Mouse (Mus musculus): Measurements from ENCODE around the gene C1ql1. TPM values are rescaled to one million over a fixed set of nuclear protein-coding genes. Genes with fewer than 3 reads are reported as not detected.
"Not testable (repeated sequence)": the region's sequence is repeated elsewhere in the genome, so short reads cannot be mapped to it uniquely, and the experiment has no call there.

Gene C1ql1
- total RNA-seq (2015) (not detected in 2 replicates), total RNA-seq (2017) (not detected in 2 replicates)

GRCm38 (mm10) chr11:102946265-102946991, at the start of gene C1ql1:
C1ql1 (minus strand) TSS chr11:102946688.
- peak; percentile 95 for ATAC-seq (replicated peaks; ENCODE audit: poor library complexity)

- no peak for ATAC-seq (replicated peaks; ENCODE audit: poor library complexity)
Measured at GRCm38 (mm10) chr11:102994952-102995351, 48.5 kb upstream of the C1ql1 start.

GRCm38 (mm10) chr11:102993420-102994029, 47.0 kb upstream of the C1ql1 start:
- ATAC-seq (replicated peaks; ENCODE audit: poor library complexity) = no peak

- peak; percentile 80 for ATAC-seq (replicated peaks; ENCODE audit: poor library complexity)
Measured at GRCm38 (mm10) chr11:102992940-102993339, 46.5 kb upstream of the C1ql1 start.

- ATAC-seq (replicated peaks; ENCODE audit: poor library complexity) = no peak
Measured at GRCm38 (mm10) chr11:102991681-102992080, 45.2 kb upstream of the C1ql1 start.

- ATAC-seq (replicated peaks; ENCODE audit: poor library complexity) = peak; percentile 78
Measured at GRCm38 (mm10) chr11:102990152-102990663, 43.7 kb upstream of the C1ql1 start.

- ATAC-seq (replicated peaks; ENCODE audit: poor library complexity) = no peak
Measured at GRCm38 (mm10) chr11:102989641-102990151, 43.2 kb upstream of the C1ql1 start.

GRCm38 (mm10) chr11:102985160-102985559, 38.7 kb upstream of the C1ql1 start:
- ATAC-seq (replicated peaks; ENCODE audit: poor library complexity) = no peak

- ATAC-seq (replicated peaks; ENCODE audit: poor library complexity) = no peak
Measured at GRCm38 (mm10) chr11:102984615-102985014, 38.1 kb upstream of the C1ql1 start.

GRCm38 (mm10) chr11:102984086-102984485, 37.6 kb upstream of the C1ql1 start:
- ATAC-seq (replicated peaks; ENCODE audit: poor library complexity) = no peak

GRCm38 (mm10) chr11:102981151-102981890, 34.8 kb upstream of the C1ql1 start:
- no peak for ATAC-seq (replicated peaks; ENCODE audit: poor library complexity)

GRCm38 (mm10) chr11:102978052-102978666, 31.7 kb upstream of the C1ql1 start:
- no peak for ATAC-seq (replicated peaks; ENCODE audit: poor library complexity)

- ATAC-seq (replicated peaks; ENCODE audit: poor library complexity) = not testable (repeated sequence)
Measured at GRCm38 (mm10) chr11:102975966-102976365, 29.5 kb upstream of the C1ql1 start.

GRCm38 (mm10) chr11:102972326-102972725, 25.8 kb upstream of the C1ql1 start:
- no peak for ATAC-seq (replicated peaks; ENCODE audit: poor library complexity)

- no peak for ATAC-seq (replicated peaks; ENCODE audit: poor library complexity)
Measured at GRCm38 (mm10) chr11:102971604-102972003, 25.1 kb upstream of the C1ql1 start.

- no peak for ATAC-seq (replicated peaks; ENCODE audit: poor library complexity)
Measured at GRCm38 (mm10) chr11:102964547-102965091, 18.1 kb upstream of the C1ql1 start.

GRCm38 (mm10) chr11:102963855-102964546, 17.5 kb upstream of the C1ql1 start:
- ATAC-seq (replicated peaks; ENCODE audit: poor library complexity) = no peak

GRCm38 (mm10) chr11:102963246-102963854, 16.9 kb upstream of the C1ql1 start:
- no peak for ATAC-seq (replicated peaks; ENCODE audit: poor library complexity)

- no peak for ATAC-seq (replicated peaks; ENCODE audit: poor library complexity)
Measured at GRCm38 (mm10) chr11:102962861-102963245, 16.4 kb upstream of the C1ql1 start.

- no peak for ATAC-seq (replicated peaks; ENCODE audit: poor library complexity)
Measured at GRCm38 (mm10) chr11:102961082-102961481, 14.6 kb upstream of the C1ql1 start.
